Mouse (Mus musculus): ENCODE results near the gene Tubb4a. TPM values are rescaled to one million over a fixed set of nuclear protein-coding genes. Genes with fewer than 3 reads are reported as not detected.
A peak's percentile ranks its signal among the peaks of the same experiment; 100 is the strongest.
"Not testable (repeated sequence)": the region's sequence is repeated elsewhere in the genome, so short reads cannot be mapped to it uniquely, and the experiment has no call there.

Tubb4a gene
- polyA plus RNA-seq, 1 experiment = 1.7 TPM

GRCm38 (mm10) chr17:57061069-57061468, 26.5 kb downstream of the Tubb4a start:
- TF ChIP-seq POLR2A (IDR thresholded peaks at IDR 0.05; ENCODE audit: low read depth, low read length) (no peak), CTCF (IDR thresholded peaks at IDR 0.05; ENCODE audit: borderline replicate concordance, insufficient read depth, low read length) (no peak)
- no peaks in the 10 kb centered on the region for H3K4me1 ChIP-seq (ENCODE audit: control insufficient read depth, insufficient read depth, low read length)
- H3K4me3 ChIP-seq (ENCODE audit: insufficient read depth, low read length) = no peak overlapping the region
- H3K27ac ChIP-seq (ENCODE audit: insufficient read depth, low read length) = no peak overlapping the region

DNA sequence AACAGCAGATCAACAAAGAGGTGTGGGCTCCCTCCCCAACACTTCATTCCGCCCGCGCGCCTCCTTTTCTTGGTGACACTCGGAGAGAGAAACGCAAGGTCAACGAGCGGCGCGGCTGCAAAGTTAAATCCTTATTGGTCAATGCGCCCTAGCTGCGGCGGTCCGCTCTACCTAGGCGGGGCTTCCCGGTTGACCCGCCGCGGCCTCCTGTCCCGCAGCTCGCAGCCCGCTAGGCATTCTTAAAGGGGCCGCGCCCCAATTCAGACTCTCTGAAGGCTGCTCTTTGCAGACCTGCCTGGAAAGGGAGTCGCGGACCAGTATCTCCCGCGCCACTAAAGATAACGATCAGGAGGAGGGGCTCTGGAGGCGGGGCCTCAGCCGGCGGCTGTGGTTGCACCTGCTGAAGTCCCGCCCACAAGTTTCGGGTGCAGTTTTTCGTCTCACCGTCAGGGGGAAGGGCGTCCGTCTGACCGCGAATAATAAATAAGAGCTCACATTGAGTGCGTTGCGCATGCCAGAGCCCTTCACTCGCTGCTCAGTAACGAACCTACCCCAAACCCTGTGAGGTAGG, 27.3 kb downstream of the Tubb4a start:
- Histone ChIP-seq H3K4me3 (ENCODE audit: insufficient read depth, low read length) (peak overlapping the region; percentile 80), H3K27ac (ENCODE audit: insufficient read depth, low read length) (no peak overlapping the region)
- TF ChIP-seq POLR2A (IDR thresholded peaks at IDR 0.05; ENCODE audit: low read depth, low read length) = no peak
- TF ChIP-seq CTCF (IDR thresholded peaks at IDR 0.05; ENCODE audit: borderline replicate concordance, insufficient read depth, low read length) = no peak

GRCm38 (mm10) chr17:57059486-57059977, 28.1 kb downstream of the Tubb4a start, which contains the start of gene Slc25a23:
Gene Slc25a23, minus strand, starts transcription at chr17:57059863.
- Histone ChIP-seq H3K27ac (ENCODE audit: insufficient read depth, low read length) (no peak within 1 kb of the TSS), H3K4me3 (ENCODE audit: insufficient read depth, low read length) (peak within 1 kb of the TSS; percentile 80), H3K4me1 (ENCODE audit: control insufficient read depth, insufficient read depth, low read length) (no peaks in the 10 kb centered on the region)
- TF ChIP-seq POLR2A (IDR thresholded peaks at IDR 0.05; ENCODE audit: low read depth, low read length) = no peak
- TF ChIP-seq CTCF (IDR thresholded peaks at IDR 0.05; ENCODE audit: borderline replicate concordance, insufficient read depth, low read length) = no peak

More for the DNA sequence above, 27.3 kb downstream of the Tubb4a start:
- H3K4me1 ChIP-seq (ENCODE audit: control insufficient read depth, insufficient read depth, low read length) = no peaks in the 10 kb centered on the region

DNA sequence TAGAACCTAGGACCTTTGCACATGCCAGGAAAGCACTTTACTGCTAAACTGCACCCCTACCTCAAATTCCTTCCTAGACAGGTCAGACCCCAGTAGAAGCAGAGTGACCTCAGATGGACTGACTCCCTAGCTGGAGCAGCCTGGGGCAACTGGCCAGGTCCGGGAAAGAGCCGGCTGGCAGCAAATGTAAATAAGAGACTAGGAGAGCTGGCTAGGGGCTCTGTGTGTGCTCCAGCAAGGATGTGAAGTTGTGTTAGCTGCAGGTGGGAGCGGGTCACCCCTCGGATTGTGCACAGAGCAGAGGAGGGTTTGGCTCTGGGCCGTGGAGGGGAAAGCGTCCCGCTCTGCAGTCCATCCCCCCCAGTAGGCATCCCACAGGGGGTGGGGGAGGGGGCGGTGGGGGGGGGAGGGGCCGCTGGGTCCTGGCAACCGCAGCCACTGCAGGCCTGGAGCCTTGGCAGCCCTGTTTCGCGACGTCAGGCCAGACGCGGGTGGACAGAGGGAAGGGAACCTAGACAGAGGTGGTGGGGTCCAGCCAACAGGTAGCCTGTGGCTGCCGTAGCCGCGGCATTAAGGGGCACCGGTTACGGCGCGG, 28.6 kb downstream of the Tubb4a start, which contains the start of gene Crb3:
Gene Crb3, plus strand, starts transcription at position 215 of the 595 bp plus-strand sequence.
- Histone ChIP-seq H3K4me1 (ENCODE audit: control insufficient read depth, insufficient read depth, low read length) (no peaks in the 10 kb centered on the region), H3K4me3 (ENCODE audit: insufficient read depth, low read length) (peak within 1 kb of the TSS; percentile 80), H3K27ac (ENCODE audit: insufficient read depth, low read length) (no peak within 1 kb of the TSS)
- TF ChIP-seq CTCF (IDR thresholded peaks at IDR 0.05; ENCODE audit: borderline replicate concordance, insufficient read depth, low read length) (no peak), POLR2A (IDR thresholded peaks at IDR 0.05; ENCODE audit: low read depth, low read length) (no peak)

GRCm38 (mm10) chr17:57056246-57056645, 31.3 kb downstream of the Tubb4a start:
- Histone ChIP-seq H3K4me1 (ENCODE audit: control insufficient read depth, insufficient read depth, low read length) (no peaks in the 10 kb centered on the region), H3K27ac (ENCODE audit: insufficient read depth, low read length) (no peak overlapping the region), H3K4me3 (ENCODE audit: insufficient read depth, low read length) (no peak overlapping the region)
- no peak for TF ChIP-seq POLR2A (IDR thresholded peaks at IDR 0.05; ENCODE audit: low read depth, low read length)
- TF ChIP-seq CTCF (IDR thresholded peaks at IDR 0.05; ENCODE audit: borderline replicate concordance, insufficient read depth, low read length) = no peak

DNA sequence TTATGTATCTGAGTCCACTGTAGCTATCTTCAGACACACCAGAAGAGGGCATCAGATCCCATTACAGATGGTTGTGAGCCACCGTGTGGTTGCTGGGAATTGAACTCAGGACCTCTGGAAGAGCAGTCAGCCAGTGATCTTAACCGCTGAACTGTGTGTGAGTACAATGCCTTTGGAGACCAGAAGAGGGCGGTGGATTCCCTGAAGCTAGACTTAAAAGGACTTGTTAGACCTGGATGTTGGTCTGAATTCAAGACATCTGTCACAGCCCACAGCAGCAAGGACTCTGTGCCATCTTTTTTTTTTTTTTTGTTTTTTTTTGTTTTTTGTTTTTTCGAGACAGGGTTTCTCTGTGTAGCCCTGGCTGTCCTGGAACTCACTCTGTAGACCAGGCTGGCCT, 35.9 kb downstream of the Tubb4a start:
- not testable (repeated sequence) for H3K4me1 ChIP-seq (ENCODE audit: control insufficient read depth, insufficient read depth, low read length); H3K27ac ChIP-seq (ENCODE audit: insufficient read depth, low read length); H3K4me3 ChIP-seq (ENCODE audit: insufficient read depth, low read length)

GRCm38 (mm10) chr17:57048816-57049215, 38.8 kb downstream of the Tubb4a start:
- TF ChIP-seq CTCF (IDR thresholded peaks at IDR 0.05; ENCODE audit: borderline replicate concordance, insufficient read depth, low read length) (no peak), POLR2A (IDR thresholded peaks at IDR 0.05; ENCODE audit: low read depth, low read length) (no peak)
- H3K27ac ChIP-seq (ENCODE audit: insufficient read depth, low read length) = no peak overlapping the region

DNA sequence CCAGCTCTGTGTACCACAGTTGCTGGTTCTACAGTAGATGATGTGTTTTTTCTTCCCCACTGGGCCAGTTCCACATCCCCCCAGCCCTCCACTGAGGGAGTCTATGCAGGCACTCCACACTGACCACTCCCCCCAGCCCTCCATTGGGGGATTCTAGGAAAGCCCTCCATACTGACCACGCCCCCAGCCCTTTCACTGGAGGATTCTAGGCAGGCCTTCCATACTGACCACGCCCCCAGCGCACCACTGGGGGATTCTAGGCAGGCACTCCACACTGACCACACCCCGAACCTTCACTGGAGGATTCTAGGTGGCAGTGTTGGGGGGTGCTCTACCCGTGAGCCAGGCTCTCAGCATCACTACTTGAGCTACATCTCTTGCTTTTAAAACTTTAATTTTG, 40.2 kb downstream of the Tubb4a start:
- no peak for TF ChIP-seq CTCF (IDR thresholded peaks at IDR 0.05; ENCODE audit: borderline replicate concordance, insufficient read depth, low read length)
- no peak for TF ChIP-seq POLR2A (IDR thresholded peaks at IDR 0.05; ENCODE audit: low read depth, low read length)
- H3K4me3 ChIP-seq (ENCODE audit: insufficient read depth, low read length) = no peak overlapping the region
- no peak overlapping the region for H3K27ac ChIP-seq (ENCODE audit: insufficient read depth, low read length)
- no peaks in the 10 kb centered on the region for H3K4me1 ChIP-seq (ENCODE audit: control insufficient read depth, insufficient read depth, low read length)

More at GRCm38 (mm10) chr17:57048816-57049215, 38.8 kb downstream of the Tubb4a start:
- Histone ChIP-seq H3K4me1 (ENCODE audit: control insufficient read depth, insufficient read depth, low read length) (no peaks in the 10 kb centered on the region), H3K4me3 (ENCODE audit: insufficient read depth, low read length) (no peak overlapping the region)

DNA sequence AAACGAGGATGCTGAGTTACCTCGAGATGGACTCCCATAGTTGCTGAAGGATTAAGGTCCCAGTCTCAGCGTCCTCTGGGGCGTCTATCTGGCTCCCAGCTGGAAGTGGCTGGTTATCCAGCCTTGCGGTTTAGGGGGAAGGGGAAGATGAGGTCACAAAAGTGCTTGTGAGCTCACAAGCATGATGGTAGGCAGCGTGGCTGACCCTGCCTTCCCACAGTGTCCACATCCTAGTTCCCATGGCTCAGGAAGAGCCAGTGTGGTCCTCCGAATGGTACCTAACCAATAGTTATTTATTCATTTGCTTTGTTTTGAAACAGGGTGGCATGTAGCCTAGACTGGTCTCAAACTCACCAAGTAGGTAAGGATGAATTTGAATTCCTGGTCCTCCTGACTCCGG, 46.0 kb downstream of the Tubb4a start, which contains the start of gene Slc25a41:
Gene Slc25a41, minus strand, starts transcription at position 101 of the 400 bp plus-strand sequence.
- Histone ChIP-seq H3K4me3 (ENCODE audit: insufficient read depth, low read length) (no peak within 1 kb of the TSS), H3K4me1 (ENCODE audit: control insufficient read depth, insufficient read depth, low read length) (no peaks in the 10 kb centered on the region), H3K27ac (ENCODE audit: insufficient read depth, low read length) (no peak within 1 kb of the TSS)
- TF ChIP-seq CTCF (IDR thresholded peaks at IDR 0.05; ENCODE audit: borderline replicate concordance, insufficient read depth, low read length) = no peak
- TF ChIP-seq POLR2A (IDR thresholded peaks at IDR 0.05; ENCODE audit: low read depth, low read length) = no peak

DNA sequence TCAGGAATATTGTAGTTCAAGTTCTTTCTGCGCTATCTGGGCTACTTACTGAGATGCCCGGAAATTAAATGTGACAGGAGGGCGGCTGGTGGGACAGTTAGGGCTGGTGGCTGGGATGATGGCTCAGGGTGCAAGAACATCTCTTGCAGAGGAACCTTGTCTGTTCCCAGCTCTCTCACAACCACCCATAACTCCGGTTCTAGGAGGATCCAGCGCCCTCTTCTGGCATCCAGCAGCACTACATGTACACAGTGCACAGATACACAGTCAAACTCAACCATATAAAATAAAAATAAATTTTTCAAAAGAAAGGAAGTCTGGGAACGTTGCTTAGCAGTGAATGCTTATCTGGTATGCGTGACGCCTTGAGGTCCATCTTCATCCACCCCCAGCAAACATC, 48.6 kb downstream of the Tubb4a start:
- Histone ChIP-seq H3K4me1 (ENCODE audit: control insufficient read depth, insufficient read depth, low read length) (no peaks in the 10 kb centered on the region), H3K27ac (ENCODE audit: insufficient read depth, low read length) (no peak overlapping the region), H3K4me3 (ENCODE audit: insufficient read depth, low read length) (no peak overlapping the region)
- no peak for TF ChIP-seq CTCF (IDR thresholded peaks at IDR 0.05; ENCODE audit: borderline replicate concordance, insufficient read depth, low read length)
- no peak for TF ChIP-seq POLR2A (IDR thresholded peaks at IDR 0.05; ENCODE audit: low read depth, low read length)
